Mouse (Mus musculus): Measurements from ENCODE around the gene 4931440F15Rik. TPM values are rescaled to one million over a fixed set of nuclear protein-coding genes. Genes with fewer than 3 reads are reported as not detected.

4931440F15Rik gene
- total RNA-seq, 1 experiment, result 0.36 TPM

DNA sequence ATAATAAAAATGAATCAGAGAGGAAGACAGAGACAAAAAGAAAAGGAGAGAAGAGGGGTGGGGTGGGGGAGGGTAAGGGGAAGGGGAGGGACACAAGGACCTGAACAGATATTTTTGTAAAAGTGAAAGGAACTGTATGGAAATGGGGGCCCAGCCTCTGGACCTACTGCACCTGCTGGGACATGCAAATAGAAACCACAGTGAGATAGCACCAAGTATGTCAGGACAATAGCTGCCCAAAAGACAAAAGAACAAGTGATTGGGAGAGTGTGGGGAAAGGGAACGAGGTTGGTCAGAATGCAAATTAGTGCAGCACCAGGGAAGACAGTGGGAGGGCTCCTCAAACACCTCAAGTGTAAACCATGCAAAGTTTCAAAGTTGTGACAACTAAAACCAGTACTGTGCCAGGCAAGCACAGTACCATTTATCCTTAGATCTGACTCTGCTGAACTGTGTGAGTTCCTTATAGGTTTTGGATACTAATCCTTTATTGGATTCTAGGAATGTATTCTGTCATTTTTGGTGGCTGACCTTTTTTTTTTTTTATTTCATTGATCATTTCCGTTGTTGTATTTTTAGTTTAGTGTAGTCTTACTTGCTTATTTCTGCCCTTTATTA, 46.0 kb downstream of the 4931440F15Rik start:
- Histone ChIP-seq H3K9ac (ENCODE audit: insufficient read depth, low read depth, low read length, poor library complexity, severe bottlenecking) (no peak overlapping the region), H3K4me3 (ENCODE audit: insufficient read depth in 1 of 2, low read depth in 1 of 2, low read length in 2 of 2, poor library complexity in 1 of 2, severe bottlenecking in 1 of 2) (no peak overlapping the region), H3K36me3 (ENCODE audit: control insufficient read depth, insufficient read depth, low read length, poor library complexity, severe bottlenecking) (no peaks in the 10 kb centered on the region), H3K27ac (ENCODE audit: insufficient read depth, low read depth, low read length, poor library complexity, severe bottlenecking) (no peak overlapping the region), H3K9me3 (ENCODE audit: control insufficient read depth, insufficient read depth, low read depth, low read length) (no peaks in the 10 kb centered on the region), H3K4me1 (ENCODE audit: control insufficient read depth in 2 of 2, insufficient read depth in 2 of 2, low read length in 2 of 2, poor library complexity in 1 of 2) (peaks cover 2 to 4% of the 10 kb centered on the region in 2 experiments; a peak in 2 of 4 replicates)
- in situ Hi-C loops (cut with MboI; ENCODE audit: low sequenced_read_pairs in 2 of 2, unreplicated experiment in 2 of 2), result no loop called here
- TF ChIP-seq MAFK (IDR thresholded peaks at IDR 0.05; ENCODE audit: insufficient read depth, low read depth, low read length) (no peak), ZNF384 (IDR thresholded peaks at IDR 0.05; ENCODE audit: low read depth, low read length) (no peak), CHD2 (IDR thresholded peaks at IDR 0.05; ENCODE audit: low read depth, low read length) (no peak), ZC3H11A (IDR thresholded peaks at IDR 0.05; ENCODE audit: borderline replicate concordance, low read depth, low read length) (no peak), HCFC1 (IDR thresholded peaks at IDR 0.05; ENCODE audit: borderline replicate concordance, insufficient read depth, low read length) (no peak)
- DNase-seq (ENCODE audit: low read depth, low spot score), result peak; percentile 16

DNA sequence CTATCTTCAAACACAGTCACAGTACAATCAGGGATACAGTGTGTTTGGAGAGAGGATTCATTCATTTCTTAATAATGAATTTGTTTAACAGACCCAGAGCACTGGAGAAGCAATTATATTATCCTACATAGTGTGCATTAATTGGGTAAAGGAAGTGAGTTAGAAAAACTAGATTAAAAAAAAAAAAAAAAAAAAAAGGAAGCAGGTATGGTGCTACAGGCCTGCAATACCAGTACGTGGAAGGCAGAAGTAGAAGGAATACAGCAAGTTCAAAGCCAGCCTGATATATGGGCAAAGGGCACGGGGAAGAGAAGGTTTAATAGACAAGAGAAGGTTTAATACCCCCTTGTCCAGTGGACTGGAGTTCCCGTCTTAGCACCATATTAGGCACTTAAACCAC, 46.5 kb downstream of the 4931440F15Rik start:
- Histone ChIP-seq H3K36me3 (ENCODE audit: control insufficient read depth, insufficient read depth, low read length, poor library complexity, severe bottlenecking) (no peaks in the 10 kb centered on the region), H3K27ac (ENCODE audit: insufficient read depth, low read depth, low read length, poor library complexity, severe bottlenecking) (no peak overlapping the region), H3K9ac (ENCODE audit: insufficient read depth, low read depth, low read length, poor library complexity, severe bottlenecking) (no peak overlapping the region), H3K4me1 (ENCODE audit: control insufficient read depth in 2 of 2, insufficient read depth in 2 of 2, low read length in 2 of 2, poor library complexity in 1 of 2) (peaks cover 2 to 4% of the 10 kb centered on the region in 2 experiments; a peak in 2 of 4 replicates), H3K9me3 (ENCODE audit: control insufficient read depth, insufficient read depth, low read depth, low read length) (no peaks in the 10 kb centered on the region), H3K4me3 (ENCODE audit: insufficient read depth in 1 of 2, low read depth in 1 of 2, low read length in 2 of 2, poor library complexity in 1 of 2, severe bottlenecking in 1 of 2) (no peak overlapping the region)
- in situ Hi-C loops (cut with MboI; ENCODE audit: low sequenced_read_pairs in 2 of 2, unreplicated experiment in 2 of 2), result no loop called here
- DNase-seq (ENCODE audit: low read depth, low spot score), result no peak
- TF ChIP-seq HCFC1 (IDR thresholded peaks at IDR 0.05; ENCODE audit: borderline replicate concordance, insufficient read depth, low read length) (no peak), ZC3H11A (IDR thresholded peaks at IDR 0.05; ENCODE audit: borderline replicate concordance, low read depth, low read length) (no peak), MAFK (IDR thresholded peaks at IDR 0.05; ENCODE audit: insufficient read depth, low read depth, low read length) (no peak), ZNF384 (IDR thresholded peaks at IDR 0.05; ENCODE audit: low read depth, low read length) (no peak), CHD2 (IDR thresholded peaks at IDR 0.05; ENCODE audit: low read depth, low read length) (no peak)

DNA sequence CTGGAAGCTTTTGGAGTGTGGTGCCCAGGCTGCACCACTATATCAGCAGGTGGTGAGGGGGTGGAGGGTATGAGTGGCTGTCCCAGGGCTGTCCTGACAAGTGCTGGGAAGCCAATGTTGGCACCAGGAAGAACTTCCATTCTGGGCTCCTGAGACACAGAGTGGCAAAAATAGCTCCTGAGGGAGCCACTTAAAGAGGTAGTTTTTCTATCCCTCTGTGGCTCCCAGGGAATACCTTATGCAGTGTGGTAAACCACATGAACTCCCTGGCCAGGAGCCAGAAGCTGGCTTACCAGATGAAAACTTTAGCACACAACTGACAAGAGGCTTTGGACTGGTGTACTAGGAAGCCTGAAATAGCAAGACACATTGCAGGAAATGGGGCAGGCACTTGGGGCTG, 47.5 kb downstream of the 4931440F15Rik start:
- DNase-seq (ENCODE audit: low read depth, low spot score), result no peak
- TF ChIP-seq CHD2 (IDR thresholded peaks at IDR 0.05; ENCODE audit: low read depth, low read length) (no peak), ZC3H11A (IDR thresholded peaks at IDR 0.05; ENCODE audit: borderline replicate concordance, low read depth, low read length) (no peak), ZNF384 (IDR thresholded peaks at IDR 0.05; ENCODE audit: low read depth, low read length) (no peak), MAFK (IDR thresholded peaks at IDR 0.05; ENCODE audit: insufficient read depth, low read depth, low read length) (no peak), HCFC1 (IDR thresholded peaks at IDR 0.05; ENCODE audit: borderline replicate concordance, insufficient read depth, low read length) (no peak)

DNA sequence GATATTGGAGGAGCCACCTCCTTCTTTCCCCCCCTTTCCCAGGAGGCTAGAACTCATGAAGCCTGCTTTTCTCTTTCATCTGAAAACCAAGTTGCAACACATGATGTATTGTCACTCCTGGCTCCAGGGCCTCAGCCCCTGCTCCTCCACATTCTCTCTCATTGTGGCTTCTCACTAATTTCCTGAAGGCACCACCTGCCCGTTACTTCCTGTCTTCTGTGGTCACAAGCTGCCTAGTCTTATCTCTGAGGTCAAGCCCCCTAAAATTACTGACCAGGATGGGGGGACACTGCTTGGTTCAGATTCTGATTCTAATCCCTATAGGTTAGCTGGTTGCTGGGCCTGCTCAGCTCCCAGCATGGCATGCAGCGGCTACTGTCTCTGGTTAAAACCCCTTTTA, 50.7 kb downstream of the 4931440F15Rik start:
- Histone ChIP-seq H3K27ac (ENCODE audit: insufficient read depth, low read depth, low read length, poor library complexity, severe bottlenecking) (no peak overlapping the region), H3K36me3 (ENCODE audit: control insufficient read depth, insufficient read depth, low read length, poor library complexity, severe bottlenecking) (no peaks in the 10 kb centered on the region), H3K4me1 (ENCODE audit: control insufficient read depth in 2 of 2, insufficient read depth in 2 of 2, low read length in 2 of 2, poor library complexity in 1 of 2) (peaks cover 2 to 4% of the 10 kb centered on the region in 2 experiments; a peak in 2 of 4 replicates), H3K9me3 (ENCODE audit: control insufficient read depth, insufficient read depth, low read depth, low read length) (no peaks in the 10 kb centered on the region), H3K4me3 (ENCODE audit: insufficient read depth in 1 of 2, low read depth in 1 of 2, low read length in 2 of 2, poor library complexity in 1 of 2, severe bottlenecking in 1 of 2) (no peak overlapping the region), H3K9ac (ENCODE audit: insufficient read depth, low read depth, low read length, poor library complexity, severe bottlenecking) (no peak overlapping the region)
- in situ Hi-C loops (cut with MboI; ENCODE audit: low sequenced_read_pairs in 2 of 2, unreplicated experiment in 2 of 2), result no loop called here
- TF ChIP-seq MAFK (IDR thresholded peaks at IDR 0.05; ENCODE audit: insufficient read depth, low read depth, low read length), result no peak
- DNase-seq (ENCODE audit: low read depth, low spot score), result no peak

More for the DNA sequence above, 47.5 kb downstream of the 4931440F15Rik start:
- in situ Hi-C loops (cut with MboI; ENCODE audit: low sequenced_read_pairs in 2 of 2, unreplicated experiment in 2 of 2), result no loop called here
- Histone ChIP-seq H3K27ac (ENCODE audit: insufficient read depth, low read depth, low read length, poor library complexity, severe bottlenecking) (no peak overlapping the region), H3K9ac (ENCODE audit: insufficient read depth, low read depth, low read length, poor library complexity, severe bottlenecking) (no peak overlapping the region), H3K4me1 (ENCODE audit: control insufficient read depth in 2 of 2, insufficient read depth in 2 of 2, low read length in 2 of 2, poor library complexity in 1 of 2) (peaks cover 2 to 4% of the 10 kb centered on the region in 2 experiments; a peak in 2 of 4 replicates), H3K4me3 (ENCODE audit: insufficient read depth in 1 of 2, low read depth in 1 of 2, low read length in 2 of 2, poor library complexity in 1 of 2, severe bottlenecking in 1 of 2) (no peak overlapping the region), H3K9me3 (ENCODE audit: control insufficient read depth, insufficient read depth, low read depth, low read length) (no peaks in the 10 kb centered on the region), H3K36me3 (ENCODE audit: control insufficient read depth, insufficient read depth, low read length, poor library complexity, severe bottlenecking) (no peaks in the 10 kb centered on the region)

DNA sequence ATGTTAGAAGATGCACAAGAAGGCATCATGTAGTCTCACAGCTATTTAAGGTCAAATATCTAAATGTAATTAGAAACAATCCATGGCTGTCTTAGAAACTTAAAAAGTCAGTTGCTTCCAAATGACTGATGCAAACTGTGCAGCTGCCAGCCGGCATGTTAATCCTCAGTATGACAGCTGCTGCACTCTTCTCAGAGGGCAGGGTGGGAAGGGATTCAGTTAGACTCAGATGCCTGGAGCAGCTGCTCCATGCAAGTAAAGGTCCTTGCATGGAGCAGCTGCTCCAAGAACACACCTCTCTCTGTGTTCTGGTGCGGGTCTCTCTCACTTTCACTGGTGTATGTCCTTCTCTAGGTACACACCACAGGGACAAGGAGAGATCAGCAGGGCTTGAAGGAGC, 51.2 kb downstream of the 4931440F15Rik start:
- DNase-seq (ENCODE audit: low read depth, low spot score), result no peak
- H3K9me3 ChIP-seq (ENCODE audit: control insufficient read depth, insufficient read depth, low read depth, low read length), result no peaks in the 10 kb centered on the region
- peaks cover 2% of the 10 kb centered on the region in 2 experiments; a peak in 1 of 4 replicates for H3K4me1 ChIP-seq (ENCODE audit: control insufficient read depth in 2 of 2, insufficient read depth in 2 of 2, low read length in 2 of 2, poor library complexity in 1 of 2)
- no peaks in the 10 kb centered on the region for H3K36me3 ChIP-seq (ENCODE audit: control insufficient read depth, insufficient read depth, low read length, poor library complexity, severe bottlenecking)
- in situ Hi-C loops (cut with MboI; ENCODE audit: low sequenced_read_pairs in 2 of 2, unreplicated experiment in 2 of 2), result no loop called here
- no peak overlapping the region for H3K27ac ChIP-seq (ENCODE audit: insufficient read depth, low read depth, low read length, poor library complexity, severe bottlenecking)
- TF ChIP-seq ZC3H11A (IDR thresholded peaks at IDR 0.05; ENCODE audit: borderline replicate concordance, low read depth, low read length) (no peak), MAFK (IDR thresholded peaks at IDR 0.05; ENCODE audit: insufficient read depth, low read depth, low read length) (no peak), CHD2 (IDR thresholded peaks at IDR 0.05; ENCODE audit: low read depth, low read length) (no peak), ZNF384 (IDR thresholded peaks at IDR 0.05; ENCODE audit: low read depth, low read length) (no peak)
- no peak overlapping the region for H3K9ac ChIP-seq (ENCODE audit: insufficient read depth, low read depth, low read length, poor library complexity, severe bottlenecking)
- H3K4me3 ChIP-seq (ENCODE audit: insufficient read depth in 1 of 2, low read depth in 1 of 2, low read length in 2 of 2, poor library complexity in 1 of 2, severe bottlenecking in 1 of 2), result no peak overlapping the region

Other genes with a start within 250 kb of the 4931440F15Rik start
- gene Rtn4, start 132.7 kb downstream of the 4931440F15Rik start, total RNA-seq (2012; rRNA removed), result 360 and 368 TPM in 2 replicates
- gene Eml6, start 200.4 kb upstream of the 4931440F15Rik start, total RNA-seq (2012; rRNA removed), result 0.80 and 0.90 TPM in 2 replicates

Measured in ES-E14 (cell line).